Mouse (Mus musculus) cerebellum, adult 2 months (tissue): ENCODE data around the gene Pik3c2g. TPM values are rescaled to one million over a fixed set of nuclear protein-coding genes. Genes with fewer than 3 reads are reported as not detected.

Experiments used
- DNase-seq, 2 experiments: peaks; one replicate each; pipeline ENCODE4 v3.0.0; 2021
- H3K27ac ChIP-seq: fragments of 200-500 bp; 2 replicates; pipeline ENCODE4 v1.5.1; 2012; ENCODE audit warnings: low read length, control low read depth, inconsistent platforms; ENCODE audit not compliant: insufficient read depth
- H3K27me3 ChIP-seq: fragments of 200-500 bp; 2 replicates; pipeline ENCODE4 v1.6.1; 2012; ENCODE audit warnings: inconsistent platforms, mild to moderate bottlenecking, low read length, moderate library complexity; ENCODE audit not compliant: control insufficient read depth, insufficient read depth
- H3K4me1 ChIP-seq: fragments of 200-500 bp; 2 replicates; pipeline ENCODE4 v1.6.1; 2011; ENCODE audit warnings: low read length; ENCODE audit not compliant: control insufficient read depth, insufficient read depth
- H3K4me3 ChIP-seq: fragments of 200-500 bp; replicated peaks from 2 replicates; pipeline ENCODE3; 2011; ENCODE audit warnings: mild to moderate bottlenecking, low read depth, low read length, control low read depth; ENCODE audit not compliant: insufficient read depth
- CTCF ChIP-seq: fragments of 200-500 bp; IDR thresholded peaks from 2 replicates; pipeline ENCODE4 v1.5.1; 2011; ENCODE audit warnings: low read depth, mild to moderate bottlenecking, control low read depth, low read length, moderate library complexity, borderline replicate concordance; ENCODE audit not compliant: insufficient read depth
- POLR2A ChIP-seq: fragments of 200-500 bp; IDR thresholded peaks from 2 replicates; pipeline ENCODE4 v1.6.1; 2011; ENCODE audit warnings: low read length, control low read depth, borderline replicate concordance; ENCODE audit not compliant: insufficient read depth
- WGBS: fragments of 180-500 bp; shearing (Covaris S2); methylation state at CpG from one replicate; pipeline ENCODE4 v1.1.7; 2018; 5-methylcytosine and 5-hydroxymethylcytosine counted together
- polyA plus RNA-seq: library from polyadenylated mRNA; depleted of rRNA; stranded (reverse); fragments of >200 nt; gene quantifications from 2 replicates; pipeline ENCODE4 v1.2.3, GENCODE M21; 2012

Gene Pik3c2g
- polyA plus RNA-seq, 1 experiment, result 0.11 TPM

GRCm38 (mm10) chr6:139947106-139947879 is 360.3 kb downstream of the Pik3c2g start:
- Histone ChIP-seq H3K27me3 (no peaks in the 10 kb centered on the region), H3K27ac (no peak overlapping the region), H3K4me3 (no peak overlapping the region), H3K4me1 (no peaks in the 10 kb centered on the region)
- DNase-seq, result no peak
- TF ChIP-seq CTCF, result no peak
- no peak for TF ChIP-seq POLR2A
- 83% methylated on average over 8 of the region's 8 CpGs for WGBS

DNA sequence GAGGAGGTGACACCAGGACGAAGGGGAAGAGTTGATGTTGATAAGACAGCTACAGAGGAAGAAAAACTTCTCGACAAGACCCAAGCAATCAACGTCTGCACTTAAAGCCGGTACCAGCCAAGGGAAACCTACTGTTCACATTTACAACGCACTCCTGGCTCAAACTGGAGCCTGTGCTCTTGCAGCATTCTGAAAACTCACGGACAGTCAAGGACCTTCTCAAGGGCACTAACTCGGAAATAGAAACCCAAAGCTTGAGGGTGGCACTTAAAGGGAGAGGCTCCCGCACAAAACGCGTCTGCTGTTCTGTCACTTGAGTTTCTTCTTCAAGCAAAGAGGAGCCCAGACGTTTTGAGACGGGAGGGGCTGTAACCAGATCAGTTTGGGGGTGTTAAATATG is 366.6 kb downstream of the Pik3c2g start:
- TF ChIP-seq CTCF (no peak), POLR2A (no peak)
- no peak overlapping the region for H3K27ac ChIP-seq
- H3K27me3 ChIP-seq, result no peaks in the 10 kb centered on the region
- DNase-seq, result no peak
- no peaks in the 10 kb centered on the region; the same call in 1 of the 2 replicates for H3K4me1 ChIP-seq
- no peak overlapping the region for H3K4me3 ChIP-seq
- WGBS, result 86% methylated on average over 12 of the region's 12 CpGs

DNA sequence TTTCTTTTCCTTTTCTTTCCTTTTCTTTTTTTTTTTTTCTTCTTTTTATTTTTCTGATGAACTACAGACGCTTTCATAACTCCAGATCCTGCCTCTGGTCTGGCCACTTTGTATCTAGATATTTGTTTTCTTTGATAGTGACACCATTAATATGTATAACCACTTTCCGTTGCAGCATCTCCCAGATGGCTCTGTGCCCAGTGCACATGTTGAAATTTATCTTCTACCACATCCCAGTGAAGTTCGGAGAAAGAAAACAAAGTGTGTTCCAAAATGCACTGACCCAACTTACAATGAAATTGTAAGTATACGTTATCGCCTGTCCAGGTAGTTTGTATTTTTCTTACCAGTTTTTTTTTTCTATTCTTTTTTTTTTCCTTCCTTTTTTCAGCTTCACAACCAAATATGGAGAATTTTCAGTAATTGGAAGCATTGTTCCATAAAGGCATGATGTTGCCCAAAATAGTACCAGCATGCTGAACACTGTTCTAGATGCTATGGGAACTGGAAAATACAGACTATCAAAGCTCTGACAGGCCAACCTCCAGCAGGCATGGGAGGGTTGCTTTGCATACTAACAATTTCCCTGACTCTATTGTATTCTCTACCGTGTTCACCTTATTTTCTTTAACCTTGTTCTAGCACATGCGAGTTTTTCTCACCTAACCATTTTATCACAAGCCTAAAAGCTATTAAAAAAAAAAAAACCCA is 370.7 kb downstream of the Pik3c2g start:
- 35% methylated on average over 7 of the region's 7 CpGs for WGBS
- Histone ChIP-seq H3K27ac (no peak overlapping the region), H3K27me3 (no peaks in the 10 kb centered on the region), H3K4me1 (no peaks in the 10 kb centered on the region; the same call in 1 of the 2 replicates), H3K4me3 (no peak overlapping the region)
- DNase-seq, result no peak
- TF ChIP-seq POLR2A (no peak), CTCF (no peak)

DNA sequence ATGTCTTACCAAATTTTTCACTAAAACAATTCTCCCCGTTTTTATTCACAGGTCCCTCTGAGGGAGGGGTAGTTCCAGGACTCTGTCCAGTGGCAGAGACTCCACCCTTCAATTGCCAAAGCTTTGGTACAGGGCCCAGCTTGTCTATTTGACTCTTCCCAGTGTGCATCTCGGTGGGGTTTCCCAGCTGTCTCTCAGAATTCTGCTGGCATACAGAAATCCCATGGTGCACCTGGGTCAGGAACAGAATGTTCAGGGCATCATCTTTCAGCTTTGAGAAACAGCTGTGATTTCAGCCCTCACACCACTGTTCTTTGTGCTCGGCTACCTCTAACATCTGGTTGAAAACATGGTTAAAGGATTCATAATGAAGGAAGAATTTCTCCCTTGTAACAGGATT is 376.8 kb downstream of the Pik3c2g start:
- TF ChIP-seq POLR2A (no peak), CTCF (no peak)
- DNase-seq, result no peak
- H3K4me3 ChIP-seq, result no peak overlapping the region
- WGBS, result 30% methylated on average over 3 of the region's 3 CpGs
- H3K27ac ChIP-seq, result no peak overlapping the region
- H3K4me1 ChIP-seq, result no peaks in the 10 kb centered on the region
- no peaks in the 10 kb centered on the region for H3K27me3 ChIP-seq

GRCm38 (mm10) chr6:139964895-139965294 is 377.9 kb downstream of the Pik3c2g start:
- H3K4me3 ChIP-seq, result no peak overlapping the region
- WGBS, result 90% methylated on average over 3 of the region's 3 CpGs
- no peaks in the 10 kb centered on the region for H3K27me3 ChIP-seq
- TF ChIP-seq POLR2A (no peak), CTCF (no peak)
- no peak for DNase-seq
- no peaks in the 10 kb centered on the region for H3K4me1 ChIP-seq
- no peak overlapping the region for H3K27ac ChIP-seq

DNA sequence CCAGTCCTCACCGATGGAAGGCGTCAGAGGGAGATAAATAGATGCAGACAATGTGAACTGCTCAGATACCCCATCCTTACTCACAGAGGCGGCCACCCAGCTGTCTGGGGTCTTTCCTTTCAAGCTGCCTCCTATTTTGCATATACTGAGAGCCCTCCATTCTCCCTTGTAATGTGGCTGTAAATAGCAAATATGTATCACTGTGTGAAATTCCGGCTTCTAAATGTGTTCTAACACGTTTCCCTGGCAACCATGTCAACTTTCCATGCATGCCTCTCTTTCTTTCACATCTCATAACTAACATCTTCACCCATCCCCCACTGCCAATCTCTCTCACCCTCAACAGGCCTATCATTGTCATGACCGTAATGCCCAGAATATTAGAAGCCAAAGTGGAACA is 379.7 kb downstream of the Pik3c2g start:
- Histone ChIP-seq H3K27ac (no peak overlapping the region), H3K4me3 (no peak overlapping the region), H3K27me3 (no peaks in the 10 kb centered on the region), H3K4me1 (no peaks in the 10 kb centered on the region)
- no peak for DNase-seq
- whole genome bisulfite sequencing, result 17% methylated on average over 6 of the region's 6 CpGs
- no peak for TF ChIP-seq CTCF
- TF ChIP-seq POLR2A, result no peak

DNA sequence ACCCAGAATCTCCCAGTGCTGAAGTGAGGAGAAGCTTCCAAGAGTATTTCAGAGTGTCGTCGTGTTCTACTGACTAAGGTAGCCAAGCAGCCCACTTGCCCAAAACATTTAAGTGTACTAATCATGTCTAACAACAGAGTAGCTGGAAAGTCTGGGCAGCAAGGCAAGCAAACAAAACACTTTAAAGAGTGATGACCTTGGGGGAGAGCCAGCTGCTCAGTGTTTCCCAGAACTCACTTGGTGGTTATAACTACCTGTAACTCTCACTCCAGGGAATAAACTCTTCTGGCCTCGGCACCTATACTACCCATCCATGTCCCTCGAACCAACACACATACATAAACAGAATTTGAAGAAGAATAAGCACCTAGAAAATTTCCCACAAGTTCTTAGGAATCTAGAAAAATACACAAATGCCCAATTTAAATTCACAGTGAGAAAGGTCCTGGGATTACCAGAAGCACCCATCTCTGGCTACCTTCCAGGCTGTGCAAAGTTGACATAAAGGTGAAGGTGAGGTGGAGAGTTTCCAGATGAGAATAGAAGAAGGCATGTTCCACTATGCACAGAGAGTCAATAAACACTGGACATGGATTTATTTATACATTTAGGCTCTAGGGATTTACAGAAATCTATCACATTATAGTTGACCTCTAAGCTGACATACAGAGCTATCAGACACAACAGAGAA is 384.7 kb downstream of the Pik3c2g start:
- WGBS, result 79% methylated on average over 4 of the region's 4 CpGs
- H3K27me3 ChIP-seq, result no peaks in the 10 kb centered on the region
- TF ChIP-seq CTCF (no peak), POLR2A (no peak)
- H3K4me3 ChIP-seq, result no peak overlapping the region
- DNase-seq, result no peak
- H3K27ac ChIP-seq, result no peak overlapping the region
- H3K4me1 ChIP-seq, result no peaks in the 10 kb centered on the region

- WGBS, result 67% methylated on average over 5 of the region's 5 CpGs
- TF ChIP-seq POLR2A (no peak), CTCF (no peak)
- H3K27ac ChIP-seq, result no peak overlapping the region
- DNase-seq, result no peak
- no peak overlapping the region for H3K4me3 ChIP-seq
- no peaks in the 10 kb centered on the region for H3K27me3 ChIP-seq
- no peaks in the 10 kb centered on the region for H3K4me1 ChIP-seq
These were observed 387.6 kb downstream of the Pik3c2g start for GRCm38 (mm10) chr6:139974668-139975067.
